Mouse (Mus musculus) kidney, adult 10 weeks (tissue): ENCODE data around the gene Ccdc85c. TPM values are rescaled to one million over a fixed set of nuclear protein-coding genes. Genes with fewer than 3 reads are reported as not detected.

Source experiments
- polyA plus RNA-seq: library from polyadenylated mRNA; stranded (reverse); fragments of 350-450 nt; fragmentation: Illumina TruSeq; extraction: RNeasy Lipid Tissue Mini Kit (QIAGEN cat#74804); gene quantifications from one replicate; pipeline ENCODE4 v1.2.3, GENCODE M21; 2014; ENCODE audit warnings: low read depth, low replicate concordance

The Ccdc85c gene
- polyA plus RNA-seq, result 1.2 TPM

GRCm38 (mm10) chr12:108274661-108275507 is at the start of gene Ccdc85c:
TSS of gene Ccdc85c (minus strand) at chr12:108275425.

GRCm38 (mm10) chr12:108305812-108306794 is 30.9 kb upstream of the Ccdc85c start, which contains the start of gene Hhipl1:
TSS of gene Hhipl1 (plus strand) at chr12:108306270.

GRCm38 (mm10) chr12:108179321-108180266 is 95.6 kb downstream of the Ccdc85c start, which contains the start of gene Ccnk:
TSS of gene Ccnk (plus strand) at chr12:108179579.

DNA sequence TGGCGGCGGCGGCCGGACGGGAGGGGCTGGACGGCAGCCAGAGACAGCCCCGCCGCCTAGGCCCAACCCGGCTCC is 96.1 kb downstream of the Ccdc85c start, which contains the start of gene Setd3:
Gene Setd3, minus strand, starts transcription at position 69 of the 75 bp plus-strand sequence.

Other genes starting within 250 kb of the Ccdc85c start
- 171 TPM for gene Setd3, start 96.1 kb downstream of the Ccdc85c start, polyA plus RNA-seq
- gene Ccnk, start 95.8 kb downstream of the Ccdc85c start, polyA plus RNA-seq, result 19.6 TPM
- gene Hhipl1, start 30.8 kb upstream of the Ccdc85c start, polyA plus RNA-seq, result not detected
- 0.44 TPM for gene Cyp46a1, start 59.0 kb upstream of the Ccdc85c start, polyA plus RNA-seq
- gene Eml1, start 95.5 kb upstream of the Ccdc85c start, polyA plus RNA-seq, result 9.4 TPM